Mouse (Mus musculus) CH12.LX (cell line): Measurements from ENCODE around the gene Gm40193. TPM values are rescaled to one million over a fixed set of nuclear protein-coding genes. Genes with fewer than 3 reads are reported as not detected.

ENCODE experiments used
- DNase-seq: peaks from one replicate; pipeline ENCODE4 v3.0.0-alpha.2; 2013; ENCODE audit errors: extremely low read depth
- H3K27ac ChIP-seq: 2 replicates; pipeline ENCODE4 v1.5.1; 2012; ENCODE audit warnings: low read depth, mild to moderate bottlenecking, control low read depth, moderate library complexity; ENCODE audit not compliant: insufficient read depth
- H3K27me3 ChIP-seq: replicated peaks from 2 replicates; pipeline ENCODE3; 2012; ENCODE audit warnings: inconsistent platforms
- H3K36me3 ChIP-seq, 2 experiments: replicated peaks in 1 of 2; 2 replicates each; pipeline versions ENCODE3 to v1.6.1; 2012; ENCODE audit warnings: inconsistent platforms in 1 of 2, low read length in 1 of 2, mild to moderate bottlenecking in 1 of 2, mixed read lengths in 1 of 2, moderate library complexity in 1 of 2; ENCODE audit not compliant: control insufficient read depth in 1 of 2, insufficient read depth in 1 of 2
- H3K4me1 ChIP-seq, 2 experiments: 2 replicates each; pipeline ENCODE4 v1.6.1; 2012; ENCODE audit warnings: inconsistent platforms in 1 of 2, moderate library complexity in 1 of 2; ENCODE audit not compliant: insufficient read depth in 2 of 2, control insufficient read depth in 1 of 2
- H3K4me2 ChIP-seq: 2 replicates; pipeline ENCODE4 v1.6.1; 2012; ENCODE audit warnings: low read depth, mild to moderate bottlenecking, control low read depth; ENCODE audit not compliant: poor library complexity, insufficient read depth, severe bottlenecking
- H3K4me3 ChIP-seq, 3 experiments: fragments of 150-350 bp in 1 of 3; sonication (generic) in 1 of 3; replicated peaks in 1 of 3; 2 replicates each; pipeline versions ENCODE3 to v1.5.1; 2011 to 2012; ENCODE audit warnings: low read depth in 2 of 3, low read length in 2 of 3, mild to moderate bottlenecking in 2 of 3, moderate library complexity in 2 of 3, control low read depth in 1 of 3, improper control_type of control experiment in 1 of 3, inconsistent platforms in 1 of 3, mixed read lengths in 1 of 3; ENCODE audit not compliant: poor library complexity in 1 of 3
- H3K79me2 ChIP-seq: replicated peaks from 2 replicates; pipeline ENCODE4 v1.6.1; 2012; ENCODE audit warnings: mild to moderate bottlenecking, moderate library complexity; ENCODE audit not compliant: control insufficient read depth, poor library complexity, insufficient read depth, severe bottlenecking; ENCODE audit errors: extremely low read depth
- H3K9ac ChIP-seq: 2 replicates; pipeline ENCODE4 v1.6.1; 2012; ENCODE audit warnings: low read depth, mild to moderate bottlenecking, control low read depth, moderate library complexity; ENCODE audit not compliant: insufficient read depth
- H3K9me3 ChIP-seq: replicated peaks from 2 replicates; pipeline ENCODE3; 2012; ENCODE audit warnings: low read length, inconsistent platforms, mixed read lengths
- BHLHE40 ChIP-seq: IDR thresholded peaks from 2 replicates; pipeline ENCODE4 v1.6.1; 2011; ENCODE audit warnings: mild to moderate bottlenecking, low read depth, low read length, improper control_type of control experiment
- CHD2 ChIP-seq: IDR thresholded peaks from 2 replicates; pipeline ENCODE4 v1.6.1; 2011; ENCODE audit warnings: low read length, improper control_type of control experiment
- CTCF ChIP-seq, 2 experiments: IDR thresholded peaks in 1 of 2; conservative IDR thresholded peaks in 1 of 2; 2 replicates each; pipeline ENCODE4 v1.5.1; 2011 to 2012; ENCODE audit warnings: low read depth in 2 of 2, low read length in 2 of 2, improper control_type of control experiment in 1 of 2, inconsistent platforms in 1 of 2, mild to moderate bottlenecking in 1 of 2, moderate library complexity in 1 of 2
- ELF1 ChIP-seq: IDR thresholded peaks from 2 replicates; pipeline ENCODE4 v1.6.1; 2014; ENCODE audit warnings: low read depth, mild to moderate bottlenecking, inconsistent platforms, low read length, improper control_type of control experiment
- EP300 ChIP-seq: IDR thresholded peaks from 2 replicates; pipeline ENCODE4 v1.6.1; 2011; ENCODE audit warnings: low read length, improper control_type of control experiment
- ETS1 ChIP-seq: conservative IDR thresholded peaks from 2 replicates; pipeline ENCODE4 v1.6.1; 2012; ENCODE audit warnings: low read depth, mild to moderate bottlenecking, inconsistent platforms, low read length, improper control_type of control experiment, moderate library complexity
- GABPA ChIP-seq: IDR thresholded peaks from 2 replicates; pipeline ENCODE4 v1.6.1; 2012; ENCODE audit warnings: low read depth, low read length, improper control_type of control experiment, inconsistent platforms; ENCODE audit not compliant: insufficient replicate concordance
- IRF4 ChIP-seq: IDR thresholded peaks from 2 replicates; pipeline ENCODE4 v1.6.1; 2014; ENCODE audit warnings: low read depth, mild to moderate bottlenecking, inconsistent platforms, low read length, improper control_type of control experiment
- JUND ChIP-seq: conservative IDR thresholded peaks from 2 replicates; pipeline ENCODE4 v1.6.1; 2011; ENCODE audit warnings: low read depth, low read length, improper control_type of control experiment
- KAT2A ChIP-seq: IDR thresholded peaks from 2 replicates; pipeline ENCODE4 v1.6.1; 2012; ENCODE audit warnings: low read length, improper control_type of control experiment, inconsistent platforms; ENCODE audit not compliant: insufficient replicate concordance
- MAZ ChIP-seq: IDR thresholded peaks from 2 replicates; pipeline ENCODE4 v1.6.1; 2012; ENCODE audit warnings: low read depth, mild to moderate bottlenecking, inconsistent platforms, low read length, improper control_type of control experiment, moderate library complexity
- MEF2A ChIP-seq: IDR thresholded peaks from 2 replicates; pipeline ENCODE4 v1.6.1; 2014; ENCODE audit warnings: low read depth, mild to moderate bottlenecking, inconsistent platforms, low read length, improper control_type of control experiment, borderline replicate concordance
- MXI1 ChIP-seq: IDR thresholded peaks from 2 replicates; pipeline ENCODE4 v1.6.1; 2011; ENCODE audit warnings: mild to moderate bottlenecking, low read depth, low read length, improper control_type of control experiment
- NRF1 ChIP-seq: IDR thresholded peaks from 2 replicates; pipeline ENCODE4 v1.6.1; 2014; ENCODE audit warnings: low read depth, mild to moderate bottlenecking, inconsistent platforms, low read length, improper control_type of control experiment, moderate library complexity
- PAX5 ChIP-seq: IDR thresholded peaks from 2 replicates; pipeline ENCODE4 v1.6.1; 2012; ENCODE audit warnings: low read length, inconsistent platforms, mixed read lengths
- POLR2A ChIP-seq: IDR thresholded peaks from 2 replicates; pipeline ENCODE4 v1.6.1; 2011; ENCODE audit warnings: low read depth, mild to moderate bottlenecking, improper control_type of control experiment, low read length
- POLR2AphosphoS2 ChIP-seq: IDR thresholded peaks from 2 replicates; pipeline ENCODE4 v1.6.1; 2011; ENCODE audit warnings: low read depth, low read length, improper control_type of control experiment
- TBP ChIP-seq: conservative IDR thresholded peaks from 2 replicates; pipeline ENCODE4 v1.6.1; 2011; ENCODE audit warnings: low read depth, low read length, improper control_type of control experiment
- TCF12 ChIP-seq: IDR thresholded peaks from 2 replicates; pipeline ENCODE4 v1.6.1; 2014; ENCODE audit warnings: low read depth, mild to moderate bottlenecking, inconsistent platforms, low read length, improper control_type of control experiment
- USF2 ChIP-seq: conservative IDR thresholded peaks from 2 replicates; pipeline ENCODE4 v1.6.1; 2011; ENCODE audit warnings: low read depth, low read length, improper control_type of control experiment
- ZC3H11A ChIP-seq: IDR thresholded peaks from 2 replicates; pipeline ENCODE4 v1.6.1; 2012; ENCODE audit warnings: low read depth, mild to moderate bottlenecking, inconsistent platforms, low read length, improper control_type of control experiment
- ZMIZ1 ChIP-seq: IDR thresholded peaks from 2 replicates; pipeline ENCODE4 v1.6.1; 2012; ENCODE audit warnings: low read depth, mild to moderate bottlenecking, inconsistent platforms, low read length, improper control_type of control experiment
- dilution Hi-C: fragments of 300-500 bp; cut with MboI; formaldehyde crosslinking; loops from 2 replicates; pipeline ENCODE4 v1.14.3; 2020; ENCODE audit warnings: low sequenced_read_pairs; ENCODE audit not compliant: extremely low pct_unique_long_range_greater_than_20kb, extremely low pct_ligation_motif_present
- in situ Hi-C: fragments of 300-500 bp; cut with MboI; formaldehyde crosslinking; loops from 3 replicates; pipeline ENCODE4 v1.14.3; 2019; ENCODE audit warnings: low sequenced_read_pairs, low pct_ligation_motif_present, low pct_unique_long_range_greater_than_20kb, mixed read lengths
- polyA plus RNA-seq: library from polyadenylated mRNA; unstranded; fragments of >175 nt; gene quantifications from 2 replicates; pipeline ENCODE4 v1.2.1, GENCODE M21; 2012; ENCODE audit warnings: low read depth; ENCODE audit not compliant: insufficient read length
- total RNA-seq, 2 experiments: library from RNA; depleted of rRNA; stranded (reverse); fragments of 300-350 nt in 1 of 2; fragments of >200 nt in 1 of 2; gene quantifications; 2 replicates each; pipeline ENCODE4 v1.2.3; 2012 to 2014

Gm40193 gene
- total and polyA plus RNA-seq, 3 experiments, result not detected

DNA sequence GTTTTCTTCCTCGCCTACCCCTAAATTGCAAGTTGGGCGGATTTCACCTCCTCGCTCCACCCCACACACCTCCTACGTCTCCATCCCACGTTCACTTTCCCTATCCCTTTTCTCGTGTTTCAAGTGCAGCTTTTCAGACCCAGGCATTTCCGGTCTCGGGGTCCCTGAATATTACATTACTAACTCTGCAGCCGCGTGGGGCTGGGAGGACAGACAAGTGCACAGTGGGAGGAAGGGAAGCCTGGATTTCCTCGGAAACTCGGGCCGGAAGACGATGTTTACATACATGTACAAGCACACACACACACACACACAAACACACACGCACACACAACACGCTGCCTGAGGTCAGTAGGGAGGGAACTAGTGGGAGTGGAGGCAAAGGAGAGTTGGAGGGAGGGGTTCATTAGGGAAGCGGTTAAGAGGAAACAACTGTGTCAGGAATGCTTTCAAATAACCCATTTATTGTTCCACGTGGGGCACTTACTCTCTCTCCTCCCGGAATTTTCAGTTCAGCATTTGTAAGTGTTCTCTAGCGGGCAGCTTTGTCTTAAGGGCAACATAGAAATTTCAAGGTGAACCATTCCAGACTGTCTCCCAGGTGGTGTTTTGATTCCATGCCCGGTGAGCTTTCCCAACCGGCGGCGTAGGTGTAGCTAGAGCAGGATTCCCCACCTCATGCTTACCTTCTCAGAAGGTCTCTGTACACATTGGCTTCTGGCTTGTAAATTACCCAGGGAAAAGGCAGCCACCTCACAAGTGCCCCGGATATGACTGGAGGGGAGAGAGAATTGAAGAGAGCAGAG lies 30.9 kb upstream of the Gm40193 start (continued):
- no peak for TF ChIP-seq CTCF (conservative IDR thresholded peaks at IDR 0.05 in 1 of 2, IDR thresholded peaks at IDR 0.05 in 1 of 2; ENCODE audit: low read depth in 2 of 2, low read length in 2 of 2)
- no peak for TF ChIP-seq ZMIZ1
- TF ChIP-seq POLR2A, result no peak
- TF ChIP-seq ZC3H11A, result no peak
- no peak for TF ChIP-seq JUND
- no peak for TF ChIP-seq PAX5
- peak; percentile 38 for TF ChIP-seq BHLHE40
- no peak for TF ChIP-seq USF2
- no peak for TF ChIP-seq IRF4
- TF ChIP-seq ETS1, result no peak
- no peak for TF ChIP-seq KAT2A
- TF ChIP-seq MAZ, result no peak
- TF ChIP-seq NRF1, result no peak; the same call in 1 of the 2 replicates
- 0 out of 2 replicates have a peak, but pooled peaks have one; percentile 36 for TF ChIP-seq EP300
- no peak for TF ChIP-seq MEF2A
- no peak for TF ChIP-seq CHD2
- TF ChIP-seq GABPA, result no peak
- peak; percentile 54 for TF ChIP-seq ELF1
- TF ChIP-seq TBP, result no peak
- TF ChIP-seq, all 38 proteins: peak for 9

DNA sequence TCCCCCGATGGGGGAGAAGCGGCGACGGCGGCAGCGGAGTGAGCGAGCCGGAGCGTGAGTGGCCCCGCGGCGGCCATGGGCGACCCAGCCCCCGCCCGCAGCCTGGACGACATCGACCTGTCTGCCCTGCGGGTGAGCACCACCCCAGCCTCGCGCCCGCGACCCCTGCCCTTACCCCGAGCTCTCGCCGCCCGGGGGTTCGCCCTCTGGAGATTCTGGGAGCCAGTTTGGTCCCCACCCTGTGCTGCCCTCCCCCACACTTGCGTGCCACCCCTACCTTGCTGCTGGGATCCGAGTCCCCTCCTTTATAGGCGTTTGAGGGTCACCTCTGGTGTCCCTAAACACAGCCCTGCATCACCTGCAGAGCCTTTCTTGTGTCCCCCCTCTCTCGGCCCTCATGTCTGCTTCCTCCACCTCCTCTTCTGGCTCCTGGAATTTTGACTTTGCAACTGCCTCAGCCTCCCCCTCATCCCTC lies 30.3 kb upstream of the Gm40193 start:
- Histone ChIP-seq H3K4me1 (peaks cover 8 to 50% of the 10 kb centered on the region in 2 experiments; a peak in 3 of 4 replicates), H3K9me3 (no peaks in the 10 kb centered on the region), H3K9ac (peak overlapping the region; percentile 78), H3K27me3 (no peaks in the 10 kb centered on the region), H3K4me2 (peak overlapping the region; percentile 75), H3K4me3 (peak overlapping the region; percentile 82 to 97 (median 91)), H3K27ac (no peak overlapping the region), H3K36me3 (peaks cover under 1 to 31% of the 10 kb centered on the region in 2 experiments), H3K79me2 (peaks cover 17% of the 10 kb centered on the region)
- in situ Hi-C loops, result loop anchor here (5.0 kb wide), 1 partner anchor 36 kb away; the partner anchor contains the start of gene Psmb6
- no peak for TF ChIP-seq POLR2AphosphoS2
- no peak for TF ChIP-seq GABPA
- no peak for TF ChIP-seq EP300
- peak; percentile 1; the same call in 1 of the 2 replicates for TF ChIP-seq TCF12
- TF ChIP-seq MXI1, result no peak
- no peak for TF ChIP-seq ZC3H11A
- no peak for DNase-seq
- dilution Hi-C loops, result no loop called here
